Mouse (Mus musculus) right cerebral cortex, postnatal 14 days (tissue): ENCODE data around the gene Timm10.

ENCODE experiments used
- DNase-seq: peaks from one replicate; pipeline ENCODE4 v3.0.0; 2022

Gene Timm10

GRCm38 (mm10) chr2:84861430-84861829 is 34.6 kb downstream of the Timm10 start:
- no peak for DNase-seq

GRCm38 (mm10) chr2:84862231-84862630 is 35.4 kb downstream of the Timm10 start:
- DNase-seq = no peak

GRCm38 (mm10) chr2:84865616-84866571 is 39.1 kb downstream of the Timm10 start:
- DNase-seq = peak; percentile 78

- peak; percentile 83 for DNase-seq
Observed at GRCm38 (mm10) chr2:84868521-84868943, 41.7 kb downstream of the Timm10 start.

GRCm38 (mm10) chr2:84868977-84869376 is 42.2 kb downstream of the Timm10 start:
- DNase-seq = peak; percentile 50

- no peak for DNase-seq
Observed at GRCm38 (mm10) chr2:84870623-84871160, 43.9 kb downstream of the Timm10 start.

- DNase-seq = no peak
Observed at GRCm38 (mm10) chr2:84872105-84872716, 45.4 kb downstream of the Timm10 start.

- DNase-seq = no peak
Observed at GRCm38 (mm10) chr2:84875842-84876241, 49.0 kb downstream of the Timm10 start.
